Mouse (Mus musculus) monocyte, adult 2 months (primary cell): Measurements from ENCODE around the gene Herc1.
A peak's percentile ranks its signal among the peaks of the same experiment; 100 is the strongest.

Experiments
- DNase-seq, 2 experiments: peaks; one replicate each; pipeline ENCODE4 v3.0.0; 2022; ENCODE audit warnings: low spot score in 2 of 2, low read depth in 1 of 2

Gene Herc1

GRCm38 (mm10) chr9:66349860-66350787 lies at the start of gene Herc1:
Herc1 (plus strand) TSS chr9:66350450.
- peak; percentile 82 to 93 for DNase-seq

- DNase-seq = no peak
Observed at GRCm38 (mm10) chr9:66304320-66305090, 45.7 kb upstream of the Herc1 start.

GRCm38 (mm10) chr9:66305121-66306112 lies 44.8 kb upstream of the Herc1 start:
- DNase-seq = no peak

- no peak for DNase-seq
Observed at GRCm38 (mm10) chr9:66306414-66306813, 43.8 kb upstream of the Herc1 start.

GRCm38 (mm10) chr9:66307341-66307740 lies 42.9 kb upstream of the Herc1 start:
- DNase-seq = no peak

- DNase-seq = no peak
Observed at GRCm38 (mm10) chr9:66308741-66309140, 41.5 kb upstream of the Herc1 start.

GRCm38 (mm10) chr9:66311458-66311857 lies 38.8 kb upstream of the Herc1 start:
- no peak for DNase-seq

- no peak for DNase-seq
Observed at GRCm38 (mm10) chr9:66316603-66317002, 33.6 kb upstream of the Herc1 start.

GRCm38 (mm10) chr9:66322010-66322931 lies 28.0 kb upstream of the Herc1 start:
- DNase-seq = no peak

GRCm38 (mm10) chr9:66326879-66327278 lies 23.4 kb upstream of the Herc1 start:
- DNase-seq = no peak

GRCm38 (mm10) chr9:66329474-66329873 lies 20.8 kb upstream of the Herc1 start:
- no peak for DNase-seq

- no peak for DNase-seq
Observed at GRCm38 (mm10) chr9:66330437-66330836, 19.8 kb upstream of the Herc1 start.

GRCm38 (mm10) chr9:66331548-66331947 lies 18.7 kb upstream of the Herc1 start:
- no peak for DNase-seq

- no peak for DNase-seq
Observed at GRCm38 (mm10) chr9:66332393-66332792, 17.9 kb upstream of the Herc1 start.

GRCm38 (mm10) chr9:66337280-66337679 lies 13.0 kb upstream of the Herc1 start:
- DNase-seq = no peak

GRCm38 (mm10) chr9:66338005-66338782 lies 12.1 kb upstream of the Herc1 start:
- no peak for DNase-seq

- DNase-seq = no peak
Observed at GRCm38 (mm10) chr9:66339714-66340113, 10.5 kb upstream of the Herc1 start.

- no peak for DNase-seq
Observed at GRCm38 (mm10) chr9:66340394-66341094, 9.7 kb upstream of the Herc1 start.
